Mouse (Mus musculus) kidney, postnatal 4 days (tissue): ENCODE results near the gene Sel1l2.

Experiments used
- DNase-seq, 2 experiments: peaks; one replicate each; pipeline ENCODE4 v3.0.0; 2021; ENCODE audit warnings: mixed read lengths in 2 of 2

Sel1l2 gene

DNA sequence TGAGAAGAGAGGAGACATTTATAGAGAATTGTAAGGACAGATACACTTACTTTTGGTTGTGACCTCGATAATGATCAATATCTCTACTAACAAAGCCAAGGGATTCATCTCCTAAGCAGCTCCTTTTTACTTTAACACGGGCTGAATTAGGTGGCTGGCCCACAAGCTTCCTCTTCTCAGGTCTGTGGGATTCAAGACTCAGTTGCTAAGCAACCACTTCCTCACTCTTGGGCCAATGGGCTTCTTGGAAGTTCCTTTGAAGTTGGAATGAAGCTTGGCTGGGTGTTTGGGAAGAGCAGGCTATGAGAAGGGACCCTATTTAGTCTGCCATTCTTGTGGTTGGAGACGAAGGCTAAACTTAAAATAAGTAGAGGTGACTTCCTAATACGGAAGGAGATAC is at the start of gene Sel1l2:
TSS of gene Sel1l2 (minus strand) at position 182 of the 400 bp plus-strand sequence.
- DNase-seq, result no peak

DNA sequence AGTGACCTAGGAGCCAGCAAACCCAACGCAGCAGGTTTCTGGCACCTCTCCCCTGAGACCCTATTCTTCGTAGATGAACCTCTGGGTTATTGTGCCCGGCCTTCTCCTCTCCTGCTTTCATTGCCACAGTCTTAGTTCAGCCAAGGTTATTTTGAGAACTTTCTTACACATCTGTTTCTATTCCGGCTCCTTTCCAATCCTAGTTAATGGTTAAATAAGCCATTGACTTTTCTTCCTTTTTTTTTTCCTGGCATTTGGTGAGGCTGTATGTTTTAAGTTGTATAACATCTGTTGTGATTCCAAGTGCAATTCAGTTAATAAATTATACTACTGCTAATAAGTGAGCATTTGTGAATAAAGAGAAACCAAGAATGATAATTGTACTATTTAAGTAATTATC is 49.6 kb upstream of the Sel1l2 start:
- no peak for DNase-seq

DNA sequence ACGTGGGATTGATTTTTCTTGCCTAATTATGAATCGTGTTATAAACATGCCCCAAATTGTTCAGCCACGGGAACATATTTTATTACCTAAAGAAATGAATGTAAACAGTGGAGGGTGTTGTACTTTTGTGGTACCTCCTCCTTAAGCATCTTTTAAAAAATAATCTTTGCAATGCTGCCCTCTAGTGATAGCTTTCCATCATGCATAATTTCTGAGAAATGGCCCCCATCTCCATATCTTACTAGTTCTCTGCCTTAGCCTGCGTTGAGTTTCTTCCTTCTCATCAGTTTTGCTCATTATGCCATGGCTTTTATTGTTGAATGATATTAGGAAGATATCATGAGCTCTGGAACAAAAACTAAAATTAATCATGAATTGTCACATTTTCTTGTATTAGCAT is 37.8 kb upstream of the Sel1l2 start:
- no peak for DNase-seq

DNA sequence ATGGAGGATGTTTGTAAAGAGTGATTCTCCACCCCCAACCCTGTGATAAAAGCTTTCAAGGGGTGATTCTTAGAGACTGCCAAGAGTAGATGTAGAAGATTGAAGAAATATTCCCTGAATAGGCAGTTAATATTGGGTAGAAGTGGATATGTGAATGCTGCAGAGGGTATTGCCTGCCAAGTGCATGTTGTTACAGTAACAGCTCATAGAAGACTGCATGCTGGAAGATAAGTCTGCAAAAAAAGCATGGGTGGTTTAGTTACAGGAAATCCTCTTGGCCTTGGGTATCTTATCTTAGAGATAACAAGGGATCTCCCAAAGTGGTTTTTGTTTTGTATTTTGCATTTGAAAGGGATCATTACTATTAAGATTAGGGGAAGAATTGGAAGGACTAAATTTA is 36.3 kb upstream of the Sel1l2 start:
- no peak for DNase-seq

DNA sequence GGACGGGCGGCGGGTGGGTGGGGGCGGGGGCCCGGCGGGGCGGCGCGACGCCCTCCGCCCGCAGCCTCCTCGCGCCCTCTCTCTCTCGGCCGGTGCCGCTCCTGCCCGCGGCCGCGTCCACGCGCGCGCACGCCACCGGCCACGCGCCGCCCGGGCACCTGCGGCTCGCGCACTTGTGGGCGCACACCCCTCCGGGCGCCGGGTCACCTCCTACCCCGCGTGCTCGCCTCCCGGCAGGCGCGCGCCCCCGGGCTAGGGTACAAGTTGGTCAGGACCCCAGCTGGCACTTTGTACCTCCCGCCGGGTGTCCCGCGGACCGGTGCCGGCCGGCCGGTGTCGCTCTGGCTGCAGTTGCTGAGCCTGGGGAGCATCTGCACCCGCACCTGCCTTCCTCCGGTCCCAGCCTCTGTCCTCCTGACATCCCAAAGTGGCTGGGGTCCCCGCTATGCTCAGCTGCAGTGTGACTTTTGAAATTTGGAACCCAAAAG is 6.3 kb upstream of the Sel1l2 start:
- peak; percentile 39 to 61 for DNase-seq

DNA sequence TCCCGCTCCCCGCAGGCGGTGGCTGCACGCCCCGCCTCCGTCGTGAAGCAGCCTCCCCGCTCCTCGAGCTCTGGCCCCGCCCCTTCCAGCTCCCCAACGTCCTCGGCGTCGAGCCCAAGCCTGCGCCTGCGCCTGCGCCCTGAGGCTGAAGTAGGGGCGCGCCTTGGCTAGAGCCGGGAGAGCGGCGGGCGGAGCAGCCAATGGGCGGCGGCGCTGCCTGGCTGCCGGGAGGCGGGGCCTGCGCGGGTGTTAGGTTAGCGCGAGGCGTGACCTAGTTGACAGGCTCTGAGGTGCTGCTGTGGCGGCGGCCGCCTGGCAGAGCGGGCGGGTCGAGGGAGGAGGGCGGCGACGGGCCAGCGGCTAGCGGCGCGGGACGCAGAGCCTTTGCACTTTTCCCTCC is 5.7 kb upstream of the Sel1l2 start, which contains the start of gene Macrod2:
TSS of gene Macrod2 (plus strand) at position 131 of the 400 bp plus-strand sequence.
- DNase-seq, result peak; percentile 98 to 99

DNA sequence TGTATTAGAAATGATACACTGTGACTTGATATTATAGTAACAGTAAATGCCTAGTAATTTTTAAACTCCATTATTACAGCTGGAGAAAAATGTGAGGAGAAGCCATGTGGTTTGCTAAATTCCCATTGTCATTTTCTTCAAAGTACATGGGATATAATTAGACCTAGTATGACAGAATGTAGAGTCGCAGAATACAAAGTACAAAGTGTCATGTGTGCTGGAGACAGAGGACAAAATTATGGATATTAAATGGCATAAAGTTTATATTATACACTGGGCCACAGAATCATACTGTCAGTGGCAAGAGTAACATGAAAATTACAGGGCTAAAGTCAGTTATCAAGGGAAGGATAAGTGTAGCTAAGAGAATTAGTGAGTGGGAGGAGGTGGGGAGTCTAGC is 24.7 kb downstream of the Sel1l2 start:
- no peak for DNase-seq

DNA sequence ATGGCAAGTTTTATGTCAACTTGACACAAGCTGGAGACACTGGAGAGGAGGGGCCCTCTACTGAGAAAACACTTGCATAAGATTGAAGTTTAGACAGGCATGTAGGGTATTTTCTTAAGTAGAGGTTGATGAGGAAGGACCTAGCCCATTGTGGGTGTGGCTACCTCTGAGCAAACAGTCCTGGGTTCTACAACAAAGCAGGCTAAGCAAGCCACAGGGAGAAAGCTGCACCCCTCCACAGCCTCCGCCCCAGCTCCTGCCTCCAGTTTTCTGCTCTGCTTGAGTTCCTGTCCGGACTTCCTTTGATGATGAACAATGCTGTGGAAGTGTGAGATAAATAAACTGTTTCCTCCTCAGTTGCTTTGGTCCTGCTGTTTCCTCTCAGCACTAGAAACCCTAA is 29.6 kb downstream of the Sel1l2 start:
- peak in 1 of 2 experiments; percentile 1 for DNase-seq

DNA sequence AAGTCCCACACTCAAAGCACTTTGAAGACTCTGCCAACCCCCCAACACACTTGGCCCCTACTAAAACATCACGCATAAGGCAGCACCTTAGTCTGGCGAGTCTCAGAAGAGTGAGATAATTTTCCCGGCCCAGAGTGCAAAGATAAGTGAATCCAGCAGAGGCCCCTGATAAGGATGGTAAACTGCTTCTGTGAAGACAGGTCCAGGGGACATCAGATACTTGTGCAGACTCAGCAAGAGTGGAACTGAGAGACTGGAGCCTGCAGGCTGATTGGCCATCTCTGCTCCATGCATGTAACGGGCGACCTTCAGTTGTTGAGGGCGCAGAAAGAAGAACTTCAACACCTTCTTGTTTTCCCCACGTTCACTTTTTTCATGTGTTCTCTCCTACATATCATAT is 47.1 kb downstream of the Sel1l2 start:
- DNase-seq, result no peak

DNA sequence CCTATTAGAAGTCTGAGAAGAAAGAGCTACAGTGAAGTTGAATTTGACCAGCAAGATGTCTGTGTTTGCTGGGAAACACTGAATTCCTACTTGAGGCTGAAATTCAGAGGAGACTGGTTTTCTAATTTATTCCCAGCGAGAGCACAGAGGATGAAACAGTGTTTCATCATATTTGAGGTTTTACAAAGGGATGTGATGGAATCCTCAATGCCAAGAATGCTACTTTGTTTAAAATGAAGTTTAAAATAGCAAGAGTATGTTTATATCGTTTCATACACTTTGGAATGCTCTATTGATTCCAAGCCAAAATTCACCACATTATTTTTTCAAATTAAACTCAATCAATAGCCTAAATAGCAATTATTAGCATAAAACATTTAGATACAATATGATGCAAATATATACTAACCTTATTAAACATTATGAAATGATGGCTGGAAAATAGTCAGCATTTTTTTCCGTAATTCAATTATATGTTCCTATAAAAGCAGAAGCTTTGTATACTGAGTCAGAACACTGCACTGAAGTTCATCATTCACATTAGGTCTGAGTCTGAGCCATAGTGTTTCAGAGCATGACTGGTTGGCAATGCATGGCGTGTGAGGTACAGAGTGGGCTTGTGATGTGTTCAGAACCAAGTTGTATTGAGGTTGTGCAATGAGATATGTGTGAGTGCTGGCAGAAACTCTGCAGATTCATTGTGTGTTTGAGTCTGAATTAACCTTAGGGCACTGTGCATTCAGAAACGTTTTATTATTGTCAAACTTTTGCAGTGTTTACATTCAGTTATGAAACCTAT is 58.8 kb downstream of the Sel1l2 start:
- no peak for DNase-seq

DNA sequence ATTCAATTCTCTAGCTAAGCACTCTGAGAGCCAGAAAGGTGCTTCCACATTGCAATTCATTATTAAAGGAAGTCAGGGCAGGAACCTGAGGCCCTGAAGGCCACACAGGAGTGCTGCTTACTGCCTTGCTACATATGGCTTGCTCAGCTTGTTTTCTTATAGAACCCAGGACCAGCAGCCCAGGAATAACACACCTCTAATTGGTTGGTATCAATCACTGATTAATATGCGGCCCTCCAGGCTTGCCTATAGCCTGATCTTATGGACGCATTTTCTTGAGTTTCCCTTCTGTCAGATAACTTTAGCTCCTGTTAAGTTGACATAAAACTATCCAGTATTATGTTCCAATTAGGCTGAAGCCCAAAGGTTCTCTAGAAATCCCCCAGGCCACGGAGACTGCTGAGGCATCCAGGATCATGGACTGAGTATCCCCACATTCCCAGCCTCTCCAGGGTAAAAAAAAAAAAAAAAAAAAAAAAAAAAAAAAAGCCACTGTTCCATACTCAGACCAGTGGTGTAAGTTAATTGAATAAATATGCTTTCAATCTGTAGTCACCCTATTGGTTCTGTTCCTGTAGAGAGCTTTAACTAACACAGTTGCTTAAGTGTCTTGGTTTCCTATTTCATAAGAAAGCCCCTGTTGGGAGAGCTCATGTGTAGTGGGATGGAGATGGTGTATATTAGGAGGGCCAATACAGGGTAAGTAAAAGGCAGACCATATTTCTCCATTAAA is 86.4 kb downstream of the Sel1l2 start:
- DNase-seq, result no peak

DNA sequence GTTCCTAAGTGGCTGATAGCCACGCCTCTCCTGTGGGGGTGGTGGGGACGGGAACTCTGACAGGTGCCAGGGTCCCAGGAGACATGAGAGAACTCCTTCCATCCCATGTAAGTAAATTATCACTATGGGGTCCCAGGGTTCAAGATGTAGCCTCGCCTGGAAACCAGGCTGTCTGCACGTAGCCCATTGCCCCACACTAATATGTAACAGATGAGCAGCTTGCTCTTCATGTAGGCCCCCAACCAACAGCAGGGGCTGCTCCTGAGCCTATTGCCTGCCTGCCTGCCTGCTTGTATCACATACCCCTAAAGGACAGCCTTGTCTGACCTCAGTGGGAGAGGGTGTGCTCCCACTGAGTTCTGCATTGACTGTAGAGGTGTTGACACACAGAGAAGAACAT is 92.4 kb downstream of the Sel1l2 start:
- DNase-seq, result no peak

DNA sequence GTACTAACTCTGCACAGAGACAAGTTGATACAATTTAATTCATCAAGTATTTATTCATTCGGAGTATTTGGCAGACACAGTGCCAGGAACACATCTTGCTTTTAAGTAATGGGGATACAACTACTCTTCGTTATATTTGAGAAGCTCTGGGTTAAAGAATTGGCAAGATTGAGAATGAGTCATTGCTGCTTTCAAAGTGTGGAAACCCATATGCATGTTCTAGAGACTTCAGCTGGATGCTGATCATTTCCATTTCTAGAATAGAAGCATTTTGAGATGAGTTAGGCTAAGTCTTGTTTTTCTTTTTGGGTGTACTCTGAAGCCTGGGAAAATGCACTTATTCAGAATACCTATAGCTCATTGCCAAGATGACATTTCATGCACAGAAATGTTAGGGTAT is 95.7 kb downstream of the Sel1l2 start:
- no peak for DNase-seq

DNA sequence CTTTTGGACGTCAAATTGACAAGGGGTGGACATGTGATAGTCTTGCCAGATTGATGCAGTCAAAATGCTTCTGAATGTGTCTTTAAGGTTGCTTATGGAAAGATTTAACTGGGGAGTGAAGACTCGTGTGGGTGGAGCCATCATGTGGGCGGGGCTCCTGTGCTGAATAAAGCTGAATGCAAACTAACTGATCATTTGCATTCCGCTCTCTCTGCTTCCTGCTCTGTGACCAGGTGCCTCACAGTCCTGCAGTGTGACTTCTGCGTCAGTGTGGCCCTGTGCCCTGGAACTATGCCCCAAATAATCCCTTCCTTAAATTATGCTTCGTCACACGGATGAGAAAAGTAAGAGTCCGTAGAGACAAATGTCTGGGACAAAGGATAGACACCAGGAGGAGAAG is 108.7 kb downstream of the Sel1l2 start:
- no peak for DNase-seq

DNA sequence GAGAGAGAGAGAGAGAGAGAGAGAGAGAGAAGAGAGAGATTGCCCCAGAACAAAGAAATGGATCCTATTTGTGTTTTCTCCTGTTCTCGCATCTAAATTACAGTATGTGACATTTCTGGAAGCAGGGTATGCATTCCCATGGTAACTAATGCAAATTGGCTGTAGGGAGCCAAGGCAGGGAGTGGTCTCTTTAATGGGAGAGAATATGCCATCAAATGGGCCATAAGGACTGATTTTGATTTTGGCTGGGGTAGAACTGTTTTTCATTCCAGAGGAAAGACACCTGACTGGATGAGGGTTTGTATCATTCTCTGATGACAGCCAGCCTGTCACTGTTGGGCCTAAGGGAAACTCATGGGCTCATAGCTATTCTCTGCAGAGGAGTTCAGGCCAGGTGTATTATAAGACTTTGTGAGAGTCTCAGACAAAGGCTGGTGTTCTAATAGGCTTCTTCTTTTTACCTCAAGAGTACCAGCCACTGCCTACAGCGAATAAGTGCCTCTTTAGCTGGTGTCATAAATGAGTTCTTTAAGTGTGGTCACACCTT is 133.8 kb downstream of the Sel1l2 start:
- no peak for DNase-seq

DNA sequence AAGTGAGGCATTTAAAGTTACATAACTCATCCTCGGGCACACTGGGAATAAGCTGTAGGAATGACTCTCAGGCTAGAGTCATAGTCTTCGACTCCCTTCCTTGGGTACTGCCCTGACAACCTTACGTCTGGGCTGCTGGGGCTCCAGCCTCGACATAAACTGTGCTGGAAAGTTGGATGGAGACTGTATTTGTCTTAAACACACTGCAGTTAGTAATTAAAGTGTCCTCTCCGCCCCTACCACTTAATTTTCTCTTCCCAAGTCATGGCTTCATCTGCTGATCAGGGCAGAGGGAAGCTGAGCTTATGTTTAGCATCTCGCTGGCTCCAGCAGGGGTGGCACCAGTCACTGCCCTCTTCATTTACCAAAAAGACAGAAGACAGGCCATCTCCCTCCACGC is 135.2 kb downstream of the Sel1l2 start:
- DNase-seq, result no peak

DNA sequence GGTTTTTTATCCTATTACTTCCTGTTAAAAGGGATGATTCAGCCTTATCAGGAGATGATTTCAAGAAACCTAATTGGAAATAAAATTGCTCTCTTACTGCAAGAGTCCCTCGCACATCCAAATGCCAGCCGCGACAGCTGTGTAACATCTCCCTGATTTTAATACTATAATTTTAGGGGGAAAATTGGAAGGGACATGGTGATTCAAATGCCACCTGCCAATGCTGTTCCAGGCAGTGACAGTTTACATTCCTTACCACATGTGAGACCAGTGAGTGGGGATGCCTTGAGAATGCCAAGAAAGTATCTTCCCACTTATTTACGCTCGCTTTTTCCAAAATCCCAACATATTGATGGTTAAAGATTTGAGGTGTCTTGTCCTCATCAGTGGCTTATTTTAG is 146.4 kb downstream of the Sel1l2 start:
- DNase-seq, result no peak

DNA sequence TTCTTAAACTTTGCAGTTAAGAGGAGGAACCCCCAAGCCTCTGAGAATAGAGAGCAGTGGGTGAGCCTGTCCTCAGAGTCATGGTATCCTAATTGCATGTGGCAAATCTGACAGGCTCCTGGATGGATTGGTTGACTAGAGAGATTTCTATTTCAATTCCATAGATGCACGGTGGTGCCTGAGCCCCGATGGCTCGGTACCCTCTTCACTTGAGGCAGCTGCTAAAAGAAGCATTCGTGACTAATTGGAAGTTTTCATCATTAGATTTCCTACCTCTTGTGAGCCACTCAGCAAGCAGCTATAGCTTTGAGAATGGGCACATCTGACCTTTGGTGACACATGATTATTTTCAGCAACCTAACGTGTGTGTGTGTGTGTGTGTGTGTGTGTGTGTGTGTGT is 147.1 kb downstream of the Sel1l2 start:
- no peak for DNase-seq

DNA sequence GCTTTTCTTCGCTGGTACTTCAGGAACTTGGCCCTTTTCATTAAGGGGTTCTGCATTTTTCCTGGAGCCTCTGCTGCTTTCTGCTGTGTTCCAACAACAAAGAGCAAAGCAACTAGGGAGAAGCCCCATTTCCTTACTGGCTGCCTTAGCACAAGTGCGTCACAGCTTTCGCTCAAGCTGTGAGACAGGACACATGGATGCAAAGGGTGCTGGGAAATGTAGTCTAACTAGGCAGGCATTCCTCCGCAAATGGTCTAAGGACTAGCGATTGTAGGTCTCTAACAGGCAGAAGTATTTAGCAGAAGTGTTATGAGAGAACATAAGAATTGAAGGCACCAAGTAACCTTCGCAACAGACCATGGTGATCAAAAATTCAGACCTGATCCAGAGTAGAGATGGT is 152.3 kb downstream of the Sel1l2 start:
- peak in 1 of 2 experiments; percentile 3 for DNase-seq

DNA sequence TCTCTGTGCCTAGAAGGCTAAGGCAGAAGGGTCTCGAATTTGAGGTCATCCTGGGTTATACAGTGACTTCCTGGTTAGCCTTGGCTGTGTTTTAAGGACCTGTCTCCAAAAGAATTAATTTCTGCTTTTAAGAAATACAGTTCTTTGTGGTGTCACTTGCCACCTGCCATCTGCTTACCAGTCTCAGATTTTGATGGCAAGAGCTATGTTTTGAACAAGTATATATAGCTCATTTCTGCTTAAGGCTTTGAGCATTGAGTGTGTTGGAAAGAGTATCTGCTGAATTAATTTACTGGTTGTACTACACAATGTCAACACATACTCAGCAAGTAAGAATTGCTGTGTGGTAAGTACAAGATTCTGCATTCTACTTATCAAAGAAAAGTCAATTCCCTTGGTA is 159.2 kb downstream of the Sel1l2 start:
- DNase-seq, result no peak

DNA sequence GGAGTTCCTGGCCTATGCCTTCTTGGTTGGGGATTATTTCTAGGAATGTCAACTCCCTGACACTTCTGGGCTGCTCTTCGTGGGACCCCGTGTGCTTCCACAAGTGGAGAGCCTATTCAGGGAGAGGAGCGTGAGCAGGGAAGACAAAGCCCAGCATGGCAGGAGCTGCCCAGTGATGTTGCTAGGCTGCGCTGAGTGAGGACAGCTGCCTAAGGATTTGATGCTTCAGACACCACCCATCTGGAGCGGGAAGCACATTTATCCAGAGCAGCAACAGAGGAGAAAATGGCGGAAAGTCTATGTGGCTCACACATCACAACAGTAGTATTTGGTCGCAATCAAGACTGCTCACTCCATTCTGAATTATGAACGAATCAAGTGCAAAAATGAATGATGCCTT is 169.2 kb downstream of the Sel1l2 start:
- DNase-seq, result no peak

DNA sequence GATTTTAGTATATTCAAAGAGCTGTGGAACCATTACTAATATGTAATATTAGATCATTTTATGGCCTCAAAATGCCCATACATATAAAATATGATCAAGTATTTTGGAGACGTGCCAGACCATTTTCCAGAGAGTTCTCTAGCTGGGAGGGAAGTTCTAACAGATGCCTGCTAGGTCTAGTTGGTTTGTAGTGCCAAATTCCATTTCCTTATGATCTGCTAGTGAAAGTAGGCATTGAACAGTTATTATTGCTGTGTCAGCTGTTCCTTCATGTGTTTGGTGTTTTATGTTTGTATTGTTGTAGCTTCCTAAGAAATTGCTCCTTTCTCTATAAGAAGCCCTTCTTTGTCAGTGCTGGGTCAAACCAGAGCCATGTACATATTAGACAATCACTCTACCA is 173.5 kb downstream of the Sel1l2 start:
- DNase-seq, result no peak

DNA sequence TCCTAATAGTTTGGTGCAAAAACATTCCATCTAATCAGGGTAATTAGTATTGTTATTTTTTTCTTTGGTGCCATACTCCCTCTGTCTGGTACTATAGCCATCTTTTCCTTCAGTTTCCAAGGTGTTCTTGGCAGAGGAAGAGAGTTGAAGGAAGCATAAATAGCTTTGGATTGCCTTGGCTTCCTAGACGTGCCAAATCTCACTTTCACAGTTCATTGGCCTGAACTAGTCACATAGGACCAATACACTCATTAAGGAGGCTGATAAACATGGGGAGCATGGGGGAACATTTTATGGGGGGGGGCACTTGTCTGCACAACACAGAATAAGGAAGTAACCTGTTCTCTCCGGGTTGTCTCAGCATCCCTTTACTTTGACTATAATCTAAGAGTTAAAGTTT is 174.1 kb downstream of the Sel1l2 start:
- DNase-seq, result no peak

DNA sequence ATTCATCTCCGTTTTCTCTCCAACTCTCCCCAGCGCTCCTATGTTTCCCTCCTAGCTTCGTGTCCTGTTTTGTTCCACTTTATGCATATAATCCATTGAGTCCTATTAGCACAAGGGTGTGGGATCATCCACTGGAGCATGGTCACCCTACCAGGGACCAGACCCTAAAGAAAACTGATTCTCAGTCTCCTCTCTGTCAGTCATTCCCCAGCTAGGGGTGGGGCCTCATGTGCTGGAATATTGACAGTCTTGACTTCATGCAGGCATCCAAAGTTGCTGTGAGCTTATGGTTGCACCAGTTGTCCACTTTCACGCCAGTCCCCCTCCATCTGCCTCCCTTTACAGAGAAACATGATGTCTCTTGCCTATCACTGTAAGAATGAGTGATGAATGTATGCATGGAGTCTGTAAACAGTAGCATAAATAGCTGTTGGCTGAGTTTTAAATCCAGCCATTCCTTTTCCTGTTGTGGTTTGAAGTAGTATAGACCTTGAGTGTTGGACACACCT is 174.9 kb downstream of the Sel1l2 start:
- no peak for DNase-seq
